Mouse (Mus musculus): ENCODE results near the gene Nol12. TPM values are rescaled to one million over a fixed set of nuclear protein-coding genes. Genes with fewer than 3 reads are reported as not detected.

Gene Nol12
- polyA plus RNA-seq, 1 experiment from 2014 or later, result 20.3 TPM

DNA sequence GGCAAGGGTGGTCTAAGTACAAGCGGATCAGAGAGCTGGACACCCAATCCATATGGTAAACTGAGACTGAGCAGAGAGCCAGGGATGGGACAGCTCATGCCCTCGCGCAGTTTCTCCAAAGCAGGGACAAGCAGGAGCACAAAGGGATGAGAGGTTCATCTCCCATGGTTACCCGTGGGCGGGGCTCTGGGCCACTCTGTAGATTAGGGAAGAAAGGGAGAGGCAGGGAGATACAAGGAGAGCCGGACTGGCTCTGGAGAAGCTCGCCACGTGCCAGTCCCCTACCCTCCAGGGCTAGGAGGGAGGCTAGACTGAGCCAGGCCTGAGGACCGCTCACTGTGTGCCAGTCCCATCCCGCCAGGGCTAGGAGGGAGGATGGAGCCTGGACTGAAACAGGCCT is 2.6 kb downstream of the Nol12 start:
- no peaks in the 10 kb centered on the region for H3K9me3 ChIP-seq (ENCODE audit: low read length)
- peaks cover 13% of the 10 kb centered on the region for H3K4me1 ChIP-seq (ENCODE audit: insufficient read depth)
- no peaks in the 10 kb centered on the region for H3K27me3 ChIP-seq (ENCODE audit: insufficient read depth, low read length)
- no peak for TF ChIP-seq CTCF (IDR thresholded peaks at IDR 0.05; ENCODE audit: low read depth)
- WGBS (ENCODE audit: insufficient replicate concordance), result 86% methylated on average over 10 of the region's 10 CpGs
- DNase-seq (no peak), ATAC-seq (no peak)
- H3K36me3 ChIP-seq (replicated peaks; ENCODE audit: insufficient read depth, low read length), result peaks cover 42% of the 10 kb centered on the region
- H3K9ac ChIP-seq (replicated peaks), result no peak overlapping the region
- H3K4me3 ChIP-seq (ENCODE audit: low read depth, low read length), result no peak overlapping the region
- no peak overlapping the region for H3K27ac ChIP-seq (ENCODE audit: low read depth)
- H3K4me2 ChIP-seq (ENCODE audit: low read depth, low read length), result no peak overlapping the region

DNA sequence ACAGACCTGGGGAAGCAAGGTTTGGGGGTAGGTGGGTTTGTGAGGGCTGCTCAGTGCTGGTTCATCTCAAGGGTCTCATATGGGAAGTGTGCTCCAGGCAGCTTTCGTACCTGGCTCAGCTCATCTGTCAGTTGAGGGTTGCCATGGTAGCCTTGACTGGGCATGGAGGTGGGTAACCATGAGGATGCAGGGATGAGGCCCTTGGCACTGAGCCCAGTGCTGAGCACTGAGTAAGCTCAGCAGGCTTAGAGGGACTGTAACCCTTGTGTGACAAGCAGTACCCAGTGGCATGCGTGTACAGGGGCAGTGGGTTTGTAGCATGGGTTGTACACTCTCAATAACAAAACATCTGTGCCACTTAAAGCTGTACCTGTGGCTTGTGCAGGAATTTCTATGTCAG is 3.2 kb downstream of the Nol12 start:
- 85% methylated on average over 2 of the region's 2 CpGs for WGBS (ENCODE audit: insufficient replicate concordance)
- no peak for TF ChIP-seq EP300 (IDR thresholded peaks at IDR 0.05; ENCODE audit: low read depth)
- no peak for TF ChIP-seq CTCF (IDR thresholded peaks at IDR 0.05; ENCODE audit: low read depth)
- Histone ChIP-seq H3K4me2 (ENCODE audit: low read depth, low read length) (no peak overlapping the region), H3K36me3 (replicated peaks; ENCODE audit: insufficient read depth, low read length) (peaks cover 42% of the 10 kb centered on the region), H3K9me3 (ENCODE audit: low read length) (no peaks in the 10 kb centered on the region), H3K4me1 (ENCODE audit: insufficient read depth) (peaks cover 15% of the 10 kb centered on the region), H3K9ac (replicated peaks) (no peak overlapping the region), H3K27ac (ENCODE audit: low read depth) (no peak overlapping the region), H3K4me3 (ENCODE audit: low read depth, low read length) (no peak overlapping the region), H3K27me3 (ENCODE audit: insufficient read depth, low read length) (no peaks in the 10 kb centered on the region)
- ATAC-seq (no peak), DNase-seq (no peak)

DNA sequence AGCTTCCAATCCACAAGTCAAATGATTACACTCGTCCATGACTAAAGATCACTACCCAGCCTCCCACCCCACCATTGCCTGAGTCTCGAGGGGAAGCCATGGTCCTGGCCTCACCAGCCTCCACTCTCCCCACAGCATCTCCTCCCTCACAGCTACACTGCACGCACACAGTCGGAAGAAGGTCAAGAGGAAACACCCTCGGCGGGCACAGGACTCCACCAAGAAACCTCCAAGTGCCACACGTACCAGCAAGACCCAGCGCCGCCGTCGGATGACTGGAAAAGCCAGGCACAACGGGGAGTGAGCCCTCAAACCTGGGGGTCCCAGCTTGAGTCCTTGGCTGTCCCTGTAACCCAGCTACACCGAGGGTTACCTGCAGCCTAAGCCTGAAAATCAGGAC is 5.6 kb downstream of the Nol12 start:
- no peaks in the 10 kb centered on the region for H3K27me3 ChIP-seq (ENCODE audit: insufficient read depth, low read length)
- 90% methylated on average over 13 of the region's 13 CpGs for WGBS (ENCODE audit: insufficient replicate concordance)
- no peak overlapping the region for H3K4me2 ChIP-seq (ENCODE audit: low read depth, low read length)
- peaks cover 14% of the 10 kb centered on the region for H3K4me1 ChIP-seq (ENCODE audit: insufficient read depth)
- H3K9ac ChIP-seq (replicated peaks), result no peak overlapping the region
- peaks cover 42% of the 10 kb centered on the region for H3K36me3 ChIP-seq (replicated peaks; ENCODE audit: insufficient read depth, low read length)
- H3K9me3 ChIP-seq (ENCODE audit: low read length), result no peaks in the 10 kb centered on the region
- H3K4me3 ChIP-seq (ENCODE audit: low read depth, low read length), result no peak overlapping the region
- ATAC-seq (no peak), DNase-seq (no peak)
- H3K27ac ChIP-seq (ENCODE audit: low read depth), result no peak overlapping the region
- TF ChIP-seq CTCF (IDR thresholded peaks at IDR 0.05; ENCODE audit: low read depth) (no peak), EP300 (IDR thresholded peaks at IDR 0.05; ENCODE audit: low read depth) (no peak)

DNA sequence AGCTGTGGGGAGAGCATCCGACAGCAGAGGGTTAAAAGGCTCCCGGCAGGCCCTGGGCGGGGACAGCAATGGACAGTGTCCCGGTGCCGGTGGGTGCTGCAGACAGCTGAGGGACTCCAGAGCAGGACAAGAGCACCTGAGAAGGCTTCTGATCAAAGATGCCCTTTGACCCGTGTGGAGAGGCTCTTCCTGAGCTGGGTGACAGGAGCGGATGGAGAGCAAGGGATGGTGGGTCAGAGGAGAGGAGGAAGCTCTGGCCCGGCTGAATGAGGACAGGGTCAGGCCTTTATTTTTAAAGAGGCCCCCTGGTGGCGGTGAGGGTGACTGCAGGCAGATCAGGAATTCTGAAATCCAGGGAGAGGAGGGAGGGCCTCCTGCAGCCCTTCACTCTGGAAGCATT is 7.9 kb downstream of the Nol12 start:
- H3K27me3 ChIP-seq (ENCODE audit: insufficient read depth, low read length), result peaks cover 15% of the 10 kb centered on the region
- 8% methylated on average over 9 of the region's 9 CpGs for WGBS (ENCODE audit: insufficient replicate concordance)
- peak; percentile 76 for ATAC-seq
- no peak overlapping the region; the same call in 1 of the 2 replicates for H3K9ac ChIP-seq (replicated peaks)
- DNase-seq, result peak; percentile 79
- no peak overlapping the region for H3K27ac ChIP-seq (ENCODE audit: low read depth)
- peaks cover 35% of the 10 kb centered on the region for H3K36me3 ChIP-seq (replicated peaks; ENCODE audit: insufficient read depth, low read length)
- H3K4me1 ChIP-seq (ENCODE audit: insufficient read depth), result peaks cover 6% of the 10 kb centered on the region
- no peak overlapping the region for H3K4me3 ChIP-seq (ENCODE audit: low read depth, low read length)
- H3K9me3 ChIP-seq (ENCODE audit: low read length), result no peaks in the 10 kb centered on the region
- peak overlapping the region; percentile 52 for H3K4me2 ChIP-seq (ENCODE audit: low read depth, low read length)
- TF ChIP-seq EP300 (IDR thresholded peaks at IDR 0.05; ENCODE audit: low read depth) (no peak), CTCF (IDR thresholded peaks at IDR 0.05; ENCODE audit: low read depth) (peak; percentile 82)

DNA sequence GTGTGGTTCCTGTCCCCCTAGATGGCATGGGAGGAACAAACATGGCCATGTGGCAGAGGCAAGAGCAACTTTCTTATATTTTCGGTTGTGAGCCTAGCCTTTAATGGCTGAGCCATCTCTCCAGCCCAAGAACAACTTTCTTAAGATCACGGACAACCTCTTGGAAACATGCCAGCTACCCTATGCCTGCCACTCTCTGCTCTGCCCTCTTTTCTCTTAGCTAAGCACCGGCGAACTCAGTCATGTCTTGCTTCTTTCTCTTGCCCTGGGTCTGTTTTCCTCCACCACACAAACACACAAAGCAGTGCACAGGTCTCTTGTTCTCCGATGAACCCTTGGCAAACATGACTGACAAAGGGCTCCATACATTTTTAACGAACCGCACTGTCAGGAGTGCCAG is 11.5 kb downstream of the Nol12 start:
- ATAC-seq, result no peak
- TF ChIP-seq CTCF (IDR thresholded peaks at IDR 0.05; ENCODE audit: low read depth) (no peak), EP300 (IDR thresholded peaks at IDR 0.05; ENCODE audit: low read depth) (no peak)
- WGBS (ENCODE audit: insufficient replicate concordance), result 76% methylated on average over 7 of the region's 7 CpGs
- Histone ChIP-seq H3K27me3 (ENCODE audit: insufficient read depth, low read length) (peaks cover 30% of the 10 kb centered on the region), H3K4me3 (ENCODE audit: low read depth, low read length) (no peak overlapping the region), H3K36me3 (replicated peaks; ENCODE audit: insufficient read depth, low read length) (0 out of 2 replicates have a peak, but pooled peaks cover 3% of the 10 kb centered on the region), H3K9ac (replicated peaks) (no peak overlapping the region), H3K4me1 (ENCODE audit: insufficient read depth) (peaks cover 10% of the 10 kb centered on the region), H3K4me2 (ENCODE audit: low read depth, low read length) (no peak overlapping the region), H3K9me3 (ENCODE audit: low read length) (no peaks in the 10 kb centered on the region), H3K27ac (ENCODE audit: low read depth) (no peak overlapping the region)
- DNase-seq, result no peak

DNA sequence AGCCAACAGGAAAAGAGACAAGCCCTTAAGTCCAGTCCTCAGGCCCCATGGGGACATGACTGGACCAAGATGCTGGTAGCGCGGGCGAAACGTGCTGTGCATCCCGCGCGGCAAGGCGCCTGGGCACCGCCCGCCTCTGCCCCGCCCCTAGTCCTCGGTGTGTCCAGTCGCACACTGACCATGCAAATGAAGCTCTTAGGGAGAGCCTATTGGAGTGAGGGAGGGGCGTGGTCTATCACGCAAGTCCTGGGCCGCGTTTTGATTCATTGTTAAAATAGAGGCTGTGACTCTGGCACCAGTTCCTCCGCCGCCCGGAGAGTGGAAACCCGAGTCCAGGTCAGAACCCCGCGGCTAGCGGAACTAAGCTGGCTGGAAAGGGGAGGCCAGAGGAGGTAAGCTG is 12.9 kb downstream of the Nol12 start, which contains the start of gene Triobp:
Gene Triobp, plus strand, starts transcription at position 68 of the 400 bp plus-strand sequence.
- H3K27me3 ChIP-seq (ENCODE audit: insufficient read depth, low read length), result peaks cover 30% of the 10 kb centered on the region
- H3K4me2 ChIP-seq (ENCODE audit: low read depth, low read length), result peak within 1 kb of the TSS; percentile 64
- no peaks in the 10 kb centered on the region for H3K9me3 ChIP-seq (ENCODE audit: low read length)
- H3K36me3 ChIP-seq (replicated peaks; ENCODE audit: insufficient read depth, low read length), result no peaks in the 10 kb centered on the region
- peaks cover 8% of the 10 kb centered on the region for H3K4me1 ChIP-seq (ENCODE audit: insufficient read depth)
- no peak for TF ChIP-seq EP300 (IDR thresholded peaks at IDR 0.05; ENCODE audit: low read depth)
- no peak for TF ChIP-seq CTCF (IDR thresholded peaks at IDR 0.05; ENCODE audit: low read depth)
- under 1% methylated on average over 24 of the region's 24 CpGs for WGBS (ENCODE audit: insufficient replicate concordance)
- DNase-seq (peak; percentile 87), ATAC-seq (peak; percentile 94)
- 0 out of 2 replicates have a peak within 1 kb of the TSS, but pooled peaks have one; percentile 17 for H3K4me3 ChIP-seq (ENCODE audit: low read depth, low read length)
- H3K27ac ChIP-seq (ENCODE audit: low read depth), result no peak within 1 kb of the TSS
- H3K9ac ChIP-seq (replicated peaks), result no peak within 1 kb of the TSS

Data from liver, postnatal 0 days (tissue).